Mouse (Mus musculus): Measurements from ENCODE around the gene Pcdh15. TPM values are rescaled to one million over a fixed set of nuclear protein-coding genes. Genes with fewer than 3 reads are reported as not detected.
A peak's percentile ranks its signal among the peaks of the same experiment; 100 is the strongest.

Gene Pcdh15
- polyA plus RNA-seq, 1 experiment from 2014 or later = 0.41 TPM

GRCm38 (mm10) chr10:74680559-74680958, 1581.4 kb downstream of the Pcdh15 start:
- ATAC-seq = peak; percentile 96
- H3K27me3 ChIP-seq = no peaks in the 10 kb centered on the region
- DNase-seq (ENCODE audit: low read depth, low spot score) = peak; percentile 49
- POLR2A ChIA-PET = no interaction called here
- CTCF ChIA-PET = interaction anchor here (0.7 to 1.5 kb wide), 4 partner anchors 17 to 213 kb away, joined by 3 to 4 read pairs (median 4); no protein-coding TSS in a partner anchor
- in situ Hi-C loops (cut with MboI; ENCODE audit: low pct_unique_long_range_greater_than_20kb) = no loop called here
- no peak for TF ChIP-seq CTCF (IDR thresholded peaks at IDR 0.05)
